Mouse (Mus musculus) hindbrain, embryonic 10.5 days (tissue): ENCODE results near the gene Frs3. TPM values are rescaled to one million over a fixed set of nuclear protein-coding genes. Genes with fewer than 3 reads are reported as not detected.
A peak's percentile ranks its signal among the peaks of the same experiment; 100 is the strongest.

Experiments used
- DNase-seq: peaks from one replicate; pipeline ENCODE4 v3.0.0-alpha.2; 2017; ENCODE audit warnings: low spot score
- H3K27ac ChIP-seq: fragments of 300-500 bp; sonication (generic); 2 replicates; pipeline ENCODE4 v1.5.1; 2016; ENCODE audit warnings: mild to moderate bottlenecking, moderate library complexity
- H3K27me3 ChIP-seq: fragments of 300-500 bp; sonication (generic); 2 replicates; pipeline ENCODE4 v1.6.1; 2016; ENCODE audit warnings: mild to moderate bottlenecking; ENCODE audit not compliant: poor library complexity, insufficient read depth, severe bottlenecking
- H3K36me3 ChIP-seq: fragments of 300-500 bp; sonication (generic); 2 replicates; pipeline ENCODE4 v1.6.1; 2016; ENCODE audit warnings: mild to moderate bottlenecking, moderate library complexity
- H3K4me1 ChIP-seq: fragments of 300-500 bp; sonication (generic); replicated peaks from 2 replicates; pipeline ENCODE4 v1.6.1; 2016; ENCODE audit warnings: mild to moderate bottlenecking
- H3K4me3 ChIP-seq: fragments of 300-500 bp; sonication (generic); 2 replicates; pipeline ENCODE4 v1.5.1; 2016; ENCODE audit warnings: mild to moderate bottlenecking, moderate library complexity
- H3K9me3 ChIP-seq: fragments of 300-500 bp; sonication (generic); 2 replicates; pipeline ENCODE4 v1.6.1; 2016; ENCODE audit warnings: mild to moderate bottlenecking, moderate library complexity
- WGBS: fragments of 180-500 bp; shearing (Covaris S2); methylation state at CpG from one replicate; pipeline ENCODE4 v1.1.7; 2016; 5-methylcytosine and 5-hydroxymethylcytosine counted together
- polyA plus RNA-seq: library from polyadenylated mRNA; unstranded; fragments of >200 nt; fragmentation: Nextera tagmentation; extraction: Ambion mirVana; gene quantifications from 2 replicates; pipeline ENCODE4 v1.2.1, GENCODE M21; 2016

The Frs3 gene
- polyA plus RNA-seq, 1 experiment from 2014 or later = 12.7 TPM

DNA sequence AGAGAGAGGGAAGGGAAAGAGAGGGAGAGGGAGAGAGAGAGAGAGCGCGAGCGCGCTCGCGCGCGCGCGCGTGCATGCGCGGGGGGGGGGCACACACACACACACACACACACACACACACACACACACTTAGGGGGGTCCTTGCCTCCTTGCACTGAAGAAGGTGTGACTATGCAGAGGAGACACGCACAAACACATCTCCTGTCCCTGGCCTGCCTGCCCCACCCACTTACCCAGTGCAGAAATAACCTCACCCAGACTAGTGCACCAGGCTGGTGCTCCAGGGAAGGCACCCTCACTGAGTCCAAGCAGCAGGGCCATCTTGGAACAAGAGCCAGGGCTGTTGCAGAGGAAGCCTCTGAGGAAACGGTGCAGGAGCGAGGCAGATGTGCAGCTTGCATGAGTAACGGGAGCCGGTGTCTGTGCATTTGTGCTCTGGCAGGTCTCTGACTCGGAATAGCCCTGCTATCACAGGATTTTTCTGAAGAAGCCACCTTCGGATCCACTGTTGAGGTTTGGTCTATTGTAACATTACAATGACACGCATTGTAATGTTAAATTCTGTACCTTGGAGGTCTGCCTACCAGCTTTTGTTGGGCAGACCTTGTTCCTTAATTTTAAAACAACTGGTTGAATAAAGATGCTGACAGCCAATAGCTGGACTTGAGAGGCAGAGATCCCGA lies 24.2 kb downstream of the Frs3 start:
- Histone ChIP-seq H3K4me1 (peaks cover 16% of the 10 kb centered on the region), H3K4me3 (no peak overlapping the region), H3K9me3 (no peaks in the 10 kb centered on the region), H3K27ac (no peak overlapping the region), H3K36me3 (no peaks in the 10 kb centered on the region), H3K27me3 (no peaks in the 10 kb centered on the region; the same call in 1 of the 2 replicates)
- 40% methylated on average over 22 of the region's 22 CpGs for WGBS
- DNase-seq = no peak

DNA sequence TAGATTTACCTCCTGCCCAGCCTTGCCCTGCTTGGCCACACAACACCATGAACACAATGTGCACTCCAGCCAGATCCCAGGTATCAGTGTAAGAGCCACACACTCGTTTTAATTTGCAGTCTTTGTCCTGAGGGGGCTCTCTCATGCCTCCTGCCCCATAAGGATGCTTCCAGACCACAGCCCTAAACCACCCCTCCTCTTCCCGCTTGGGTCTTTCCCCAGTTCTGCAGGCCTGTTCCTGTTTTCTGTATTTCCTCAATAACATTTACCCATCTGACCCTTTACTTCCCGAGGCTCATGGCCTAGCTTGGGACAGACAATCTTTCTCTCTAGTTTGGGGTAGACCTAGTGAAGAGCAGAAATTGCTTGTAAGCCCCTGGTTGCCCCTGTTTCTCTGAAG lies 26.2 kb downstream of the Frs3 start:
- no peak overlapping the region for H3K4me3 ChIP-seq
- no peak overlapping the region for H3K27ac ChIP-seq
- WGBS = 73% methylated on average over 3 of the region's 3 CpGs
- H3K9me3 ChIP-seq = no peaks in the 10 kb centered on the region
- H3K4me1 ChIP-seq = peaks cover 16% of the 10 kb centered on the region
- H3K27me3 ChIP-seq = no peaks in the 10 kb centered on the region; the same call in 1 of the 2 replicates
- no peak for DNase-seq
- H3K36me3 ChIP-seq = no peaks in the 10 kb centered on the region

DNA sequence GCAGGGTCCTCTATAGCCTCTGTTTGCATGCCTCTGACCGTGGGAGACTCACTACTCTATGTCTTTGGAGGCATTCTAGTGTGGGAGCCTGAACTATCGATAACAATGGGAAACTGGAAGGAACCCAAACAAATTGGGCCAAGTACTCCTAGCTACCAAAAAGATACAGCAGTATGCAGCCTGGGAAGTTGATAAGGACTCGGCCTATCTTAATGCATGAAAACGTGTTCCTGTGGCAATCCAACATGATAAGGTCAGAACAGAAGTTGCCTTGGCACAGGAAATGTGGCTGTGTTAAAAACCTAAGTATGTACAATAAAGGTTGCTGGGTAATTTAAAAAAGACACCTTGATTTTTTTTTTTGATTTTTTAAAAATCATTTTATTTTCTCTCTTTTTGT lies 32.4 kb downstream of the Frs3 start:
- 88% methylated on average over 4 of the region's 4 CpGs for WGBS
- no peak for DNase-seq
- Histone ChIP-seq H3K36me3 (no peaks in the 10 kb centered on the region), H3K4me1 (no peaks in the 10 kb centered on the region), H3K27me3 (no peaks in the 10 kb centered on the region), H3K4me3 (no peak overlapping the region), H3K9me3 (no peaks in the 10 kb centered on the region), H3K27ac (no peak overlapping the region)

DNA sequence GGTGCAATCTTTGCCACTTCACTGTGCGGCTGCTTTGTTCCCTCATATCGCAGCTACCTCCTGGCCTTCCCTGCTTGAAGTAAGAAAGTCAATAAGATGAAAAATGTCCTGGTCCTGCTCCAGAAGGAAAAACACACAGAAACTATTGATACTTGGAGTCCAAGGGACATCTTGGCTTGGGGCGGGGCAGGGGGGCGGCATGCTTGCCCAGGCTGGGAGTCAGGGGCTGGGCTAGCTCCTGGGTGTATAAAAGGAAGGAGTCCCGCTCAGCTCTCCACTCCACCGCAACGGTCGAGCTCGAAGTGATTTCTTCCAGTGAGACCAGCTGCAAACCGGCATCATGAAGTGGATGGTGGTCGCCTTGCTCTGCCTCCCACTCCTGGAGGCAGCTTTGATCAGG lies 37.7 kb downstream of the Frs3 start, which contains the start of gene Pgc:
Gene Pgc, plus strand, starts transcription at position 277 of the 400 bp plus-strand sequence.
- H3K4me1 ChIP-seq = peaks cover 18% of the 10 kb centered on the region
- no peaks in the 10 kb centered on the region for H3K36me3 ChIP-seq
- H3K27ac ChIP-seq = no peak within 1 kb of the TSS
- no peaks in the 10 kb centered on the region for H3K9me3 ChIP-seq
- 76% methylated on average over 11 of the region's 11 CpGs for WGBS
- no peak for DNase-seq
- no peak within 1 kb of the TSS for H3K4me3 ChIP-seq
- 0 out of 2 replicates have a peak, but pooled peaks cover 10% of the 10 kb centered on the region for H3K27me3 ChIP-seq

DNA sequence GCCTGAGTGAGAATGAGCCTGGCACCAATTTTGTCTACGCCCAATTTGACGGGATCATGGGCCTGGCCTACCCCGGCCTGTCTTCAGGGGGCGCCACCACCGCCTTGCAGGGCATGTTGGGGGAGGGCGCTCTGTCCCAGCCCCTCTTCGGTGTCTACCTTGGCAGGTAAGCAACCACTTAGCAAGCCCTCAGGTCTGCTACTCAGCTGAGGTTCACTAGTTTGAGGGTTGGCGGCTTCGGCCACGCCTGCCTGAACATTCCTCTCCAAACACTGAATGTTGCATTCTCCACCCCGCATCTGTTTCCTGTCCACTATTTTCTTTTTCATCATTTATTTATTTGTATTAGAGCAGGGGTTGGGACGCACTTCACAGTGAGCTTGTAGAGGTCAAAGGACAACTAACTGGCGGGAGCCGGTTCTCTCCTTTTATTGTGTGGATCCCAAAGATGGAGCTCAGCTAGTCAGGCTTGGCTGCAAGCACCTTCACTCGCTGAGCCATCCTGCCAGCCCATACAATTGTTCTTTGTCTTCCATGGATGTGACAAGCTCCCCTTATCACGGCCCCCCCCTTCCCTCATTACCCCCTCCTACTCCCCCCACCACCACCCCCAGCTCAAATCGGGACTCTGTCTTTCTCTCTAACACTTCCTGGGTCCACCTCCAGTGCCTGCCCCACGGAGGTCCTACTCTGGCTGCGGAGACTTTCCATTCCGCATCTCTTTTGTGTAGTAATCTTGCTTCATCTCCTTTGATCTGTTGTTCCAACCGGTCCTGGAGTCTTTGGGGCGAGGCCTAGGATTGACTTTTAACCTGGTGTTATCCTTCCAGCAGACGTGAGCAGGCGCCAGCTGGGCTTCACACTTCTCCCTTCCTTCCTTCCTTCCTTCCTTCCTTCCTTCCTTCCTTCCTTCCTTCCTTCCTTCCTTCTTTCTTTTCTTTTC lies 42.1 kb downstream of the Frs3 start:
- 52% methylated on average over 24 of the region's 24 CpGs for WGBS
- peaks cover 18% of the 10 kb centered on the region for H3K4me1 ChIP-seq
- no peak for DNase-seq
- peaks cover 19% of the 10 kb centered on the region; the same call in 1 of the 2 replicates for H3K27me3 ChIP-seq
- H3K27ac ChIP-seq = peak overlapping the region; percentile 35; the same call in 1 of the 2 replicates
- no peaks in the 10 kb centered on the region for H3K36me3 ChIP-seq
- H3K9me3 ChIP-seq = no peaks in the 10 kb centered on the region
- H3K4me3 ChIP-seq = no peak overlapping the region

DNA sequence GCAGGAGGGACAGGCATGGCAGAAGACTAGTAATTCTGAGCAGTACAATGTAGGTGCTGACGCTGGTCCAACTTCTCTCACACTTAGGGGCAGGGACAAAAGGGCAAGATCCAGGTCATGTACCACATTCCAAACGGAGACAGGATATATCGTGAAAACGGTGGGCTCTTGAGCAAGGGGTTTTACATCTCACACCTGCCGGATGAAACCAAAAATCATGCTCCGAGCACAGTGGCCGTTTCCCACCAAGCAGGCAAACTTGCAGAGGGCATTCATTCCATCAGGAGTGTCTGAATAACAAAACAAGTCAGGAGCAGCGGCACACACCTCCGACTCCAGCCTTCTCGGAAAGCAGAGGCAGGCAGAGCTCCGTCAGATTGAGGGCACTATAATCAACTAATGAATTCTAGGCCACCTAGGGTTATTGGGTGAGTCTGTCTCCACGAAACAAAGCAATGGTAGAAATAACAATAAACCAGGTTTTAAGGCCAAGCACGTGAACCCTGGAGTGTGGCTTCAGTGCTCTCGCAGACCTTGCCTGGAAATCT lies 46.8 kb downstream of the Frs3 start:
- H3K4me3 ChIP-seq = no peak overlapping the region
- DNase-seq = no peak
- H3K4me1 ChIP-seq = peaks cover 43% of the 10 kb centered on the region
- H3K36me3 ChIP-seq = no peaks in the 10 kb centered on the region
- H3K9me3 ChIP-seq = no peaks in the 10 kb centered on the region
- H3K27ac ChIP-seq = no peak overlapping the region
- 75% methylated on average over 14 of the region's 14 CpGs for WGBS
- peaks cover 47% of the 10 kb centered on the region for H3K27me3 ChIP-seq

DNA sequence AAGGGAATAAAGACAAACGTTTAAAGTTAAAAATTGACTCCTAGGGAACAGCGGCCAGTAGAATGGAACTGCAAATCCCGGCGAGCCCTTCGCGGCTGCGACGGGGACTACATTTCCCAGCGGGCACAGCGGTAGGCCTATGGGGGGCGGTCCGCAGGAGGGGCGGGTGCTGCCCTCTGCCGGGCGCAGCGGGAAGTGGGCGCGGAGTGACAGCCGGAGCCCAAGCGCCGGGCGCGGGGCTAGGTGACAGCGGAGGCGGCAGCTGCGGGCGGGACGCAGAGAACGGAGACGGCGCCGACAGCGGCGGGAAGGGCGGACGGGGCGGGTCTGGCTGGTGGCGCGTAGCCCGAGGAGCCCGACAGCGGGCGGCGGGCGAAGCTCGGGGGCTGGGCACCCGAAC lies 48.0 kb downstream of the Frs3 start, which contains the start of gene Tfeb:
Gene Tfeb, plus strand, starts transcription at position 175 of the 400 bp plus-strand sequence.
- no peaks in the 10 kb centered on the region for H3K9me3 ChIP-seq
- DNase-seq = peak; percentile 96
- peak within 1 kb of the TSS; percentile 71 for H3K4me3 ChIP-seq
- under 1% methylated on average over 35 of the region's 47 CpGs for WGBS
- peak within 1 kb of the TSS; percentile 79 for H3K27ac ChIP-seq
- H3K27me3 ChIP-seq = peaks cover 57% of the 10 kb centered on the region
- peaks cover 36% of the 10 kb centered on the region for H3K4me1 ChIP-seq
- no peaks in the 10 kb centered on the region for H3K36me3 ChIP-seq

DNA sequence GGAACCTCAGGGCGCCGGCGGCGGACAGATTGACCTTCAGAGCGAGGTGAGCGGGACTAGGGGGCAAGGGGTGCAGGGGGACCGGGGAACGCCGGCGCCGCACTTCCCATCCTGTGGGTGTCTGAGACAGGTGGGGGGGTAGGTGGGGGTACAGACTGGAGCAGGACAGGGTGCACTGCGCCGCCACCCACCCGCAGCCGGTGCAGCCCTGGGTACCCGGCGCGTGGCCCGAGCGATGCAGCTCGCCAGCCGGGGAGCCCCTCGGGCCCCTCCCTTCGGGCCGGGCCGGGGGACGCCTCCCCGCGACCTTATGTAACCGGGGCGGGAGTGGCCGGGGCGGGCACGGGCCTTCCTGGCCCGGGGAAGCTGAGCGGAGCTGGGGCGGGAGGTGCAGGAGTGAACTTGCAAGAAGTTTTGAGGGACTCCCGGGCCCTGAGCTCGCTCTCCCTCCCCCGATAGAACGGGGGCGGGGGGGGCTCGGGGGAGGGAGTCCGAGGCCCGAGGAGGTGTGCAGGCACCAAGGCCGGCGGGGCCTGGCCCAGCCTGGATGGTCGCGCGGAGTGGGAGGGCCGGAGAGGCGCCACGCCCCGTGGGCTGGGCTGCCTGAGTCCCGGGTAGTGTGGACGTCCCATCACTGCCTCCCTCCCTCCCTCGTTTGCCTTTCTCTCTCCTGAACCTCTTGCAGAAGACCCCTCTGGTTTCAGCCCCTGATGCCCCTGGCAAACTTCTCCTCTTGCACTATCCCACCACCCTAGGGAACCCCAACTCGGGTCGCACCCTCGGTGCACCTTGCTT lies 48.6 kb downstream of the Frs3 start:
- peak overlapping the region; percentile 71 for H3K4me3 ChIP-seq
- H3K27ac ChIP-seq = peak overlapping the region; percentile 79
- H3K36me3 ChIP-seq = no peaks in the 10 kb centered on the region
- H3K4me1 ChIP-seq = peaks cover 36% of the 10 kb centered on the region
- H3K9me3 ChIP-seq = no peaks in the 10 kb centered on the region
- peak; percentile 68 for DNase-seq
- H3K27me3 ChIP-seq = peaks cover 52% of the 10 kb centered on the region
- WGBS = under 1% methylated on average over 60 of the region's 60 CpGs

DNA sequence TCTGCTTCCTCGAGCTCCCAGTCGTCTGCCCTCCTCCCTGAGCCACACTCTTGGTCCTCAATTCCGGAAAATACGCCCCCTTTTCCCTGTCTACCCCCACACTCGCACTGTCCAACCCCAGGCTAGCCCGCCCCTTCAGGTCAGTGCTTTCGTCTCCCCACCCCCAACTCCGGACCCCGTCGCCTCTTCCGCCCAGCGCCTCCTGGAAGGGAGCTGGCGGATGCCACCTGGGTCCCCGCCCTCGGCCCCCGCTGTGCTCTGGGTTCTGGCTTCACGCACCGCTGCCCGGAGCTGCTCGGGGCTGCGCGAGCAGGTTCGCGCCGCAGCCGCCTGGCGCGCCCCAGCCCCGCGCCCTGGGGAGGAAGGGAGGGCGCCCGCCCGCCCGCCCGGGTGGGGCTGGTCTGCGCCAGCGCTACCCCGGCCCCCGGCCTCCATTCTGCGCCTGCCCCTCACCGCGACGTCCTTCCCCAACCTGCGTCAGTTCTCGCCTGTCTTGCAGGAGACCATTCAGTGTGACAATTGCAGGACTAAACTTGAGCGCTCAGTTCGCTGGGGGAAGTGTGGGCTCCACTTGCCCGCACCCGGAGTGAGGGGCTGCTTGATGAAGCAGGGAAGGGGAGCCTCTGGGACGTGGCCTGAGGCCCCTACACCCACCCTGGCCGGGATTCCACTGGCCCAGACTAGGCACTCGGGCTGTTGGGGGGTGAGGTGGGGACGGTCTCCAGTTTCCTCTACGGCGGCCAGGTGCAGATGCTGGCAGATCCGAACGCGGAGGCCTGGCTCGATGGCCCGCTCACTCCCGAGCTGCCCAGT lies 49.4 kb downstream of the Frs3 start:
- no peaks in the 10 kb centered on the region for H3K36me3 ChIP-seq
- no peaks in the 10 kb centered on the region for H3K9me3 ChIP-seq
- WGBS = under 1% methylated on average over 61 of the region's 61 CpGs
- peak; percentile 43 for DNase-seq
- peak overlapping the region; percentile 79 for H3K27ac ChIP-seq
- peak overlapping the region; percentile 71 for H3K4me3 ChIP-seq
- H3K4me1 ChIP-seq = peaks cover 36% of the 10 kb centered on the region
- peaks cover 52% of the 10 kb centered on the region for H3K27me3 ChIP-seq

DNA sequence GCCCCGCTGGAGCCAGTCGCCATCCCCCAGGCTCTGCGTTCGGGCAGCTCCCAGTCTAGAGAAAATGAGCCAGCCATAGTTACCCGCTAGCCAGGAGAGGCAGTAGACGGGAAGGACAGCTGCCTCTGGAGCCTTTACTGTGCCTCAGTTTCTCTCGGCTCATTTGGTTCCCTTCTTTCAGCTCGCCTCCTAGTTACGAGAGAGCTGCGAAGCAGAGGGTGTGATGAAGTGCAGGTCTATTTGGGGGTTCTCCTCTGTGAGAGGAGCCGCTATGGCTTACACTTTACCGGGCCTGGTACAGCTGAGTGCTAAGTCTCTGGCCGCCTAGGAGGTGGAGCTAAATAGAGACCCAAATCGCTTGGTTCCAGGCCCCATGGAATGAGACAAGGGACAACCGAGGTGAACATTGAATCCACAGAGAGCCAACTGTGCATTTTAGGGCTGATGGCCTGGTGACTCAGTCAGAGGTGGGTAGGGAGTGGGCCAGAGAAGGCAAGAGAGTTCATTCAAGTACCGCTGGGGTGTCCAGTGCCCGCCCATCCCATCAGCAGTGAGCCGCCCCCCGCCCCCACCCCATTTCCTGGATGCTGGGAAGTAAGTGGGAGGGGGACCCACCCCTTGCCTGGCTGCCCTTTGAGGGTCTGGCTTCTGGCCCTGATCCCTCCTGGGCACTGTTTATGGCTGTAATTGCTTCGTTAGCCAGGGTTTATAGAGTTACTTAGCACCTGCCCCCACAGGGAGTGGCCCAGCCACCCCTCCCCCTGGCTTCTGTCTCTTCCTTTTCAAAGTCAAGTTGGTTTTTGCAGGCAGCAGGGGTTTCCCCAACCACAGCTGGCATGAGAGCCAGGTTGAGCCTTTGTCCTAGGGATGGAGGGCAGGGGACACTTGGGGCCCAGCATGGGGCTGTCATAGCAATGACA lies 50.3 kb downstream of the Frs3 start:
- no peaks in the 10 kb centered on the region for H3K9me3 ChIP-seq
- peak overlapping the region; percentile 71 for H3K4me3 ChIP-seq
- 3% methylated on average over 20 of the region's 20 CpGs for WGBS
- H3K27ac ChIP-seq = peak overlapping the region; percentile 79
- H3K36me3 ChIP-seq = no peaks in the 10 kb centered on the region
- DNase-seq = peak; percentile 36
- peaks cover 52% of the 10 kb centered on the region for H3K27me3 ChIP-seq
- H3K4me1 ChIP-seq = peaks cover 36% of the 10 kb centered on the region

DNA sequence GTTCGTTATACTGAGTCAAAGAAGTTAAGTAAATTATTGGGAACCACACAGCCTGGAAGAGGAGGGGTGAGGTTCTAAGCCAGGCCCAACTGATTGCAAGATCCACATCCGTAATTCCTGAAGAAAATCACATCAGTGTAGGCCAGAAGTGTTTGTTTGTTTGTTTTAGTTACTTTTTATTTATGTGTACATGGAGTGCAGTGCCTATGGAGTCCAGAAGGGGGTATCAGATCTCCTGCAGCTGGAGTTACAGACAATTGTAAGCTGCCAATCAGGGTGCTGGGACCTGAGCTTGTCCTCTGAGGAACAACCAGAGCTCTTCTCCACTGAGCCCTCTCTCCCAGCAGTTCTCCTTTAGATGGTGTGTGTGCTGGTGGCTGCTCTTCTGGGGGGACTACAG lies 51.4 kb downstream of the Frs3 start:
- no peak overlapping the region for H3K4me3 ChIP-seq
- 51% methylated on average over 2 of the region's 2 CpGs for WGBS
- H3K27me3 ChIP-seq = peaks cover 52% of the 10 kb centered on the region
- DNase-seq = no peak
- peaks cover 7% of the 10 kb centered on the region; the same call in 1 of the 2 replicates for H3K9me3 ChIP-seq
- H3K27ac ChIP-seq = no peak overlapping the region
- no peaks in the 10 kb centered on the region for H3K36me3 ChIP-seq
- H3K4me1 ChIP-seq = peaks cover 36% of the 10 kb centered on the region
